Mouse (Mus musculus) kidney, adult 2 months (tissue): Measurements from ENCODE around the gene Tmem218. TPM values are rescaled to one million over a fixed set of nuclear protein-coding genes. Genes with fewer than 3 reads are reported as not detected.

Experiments
- DNase-seq: peaks from one replicate; pipeline ENCODE4 v3.0.0; 2021
- H3K27ac ChIP-seq: fragments of 200-500 bp; 2 replicates; pipeline ENCODE4 v1.5.1; 2012; ENCODE audit warnings: low read depth, low read length, control low read depth, inconsistent platforms; ENCODE audit not compliant: insufficient read depth
- H3K27me3 ChIP-seq: fragments of 200-500 bp; replicated peaks from 2 replicates; pipeline ENCODE4 v1.6.1; 2012; ENCODE audit warnings: mild to moderate bottlenecking, moderate library complexity, low read length, inconsistent platforms; ENCODE audit not compliant: control insufficient read depth, insufficient read depth
- H3K36me3 ChIP-seq: fragments of 200-500 bp; 2 replicates; pipeline ENCODE4 v1.6.1; 2012; ENCODE audit warnings: mild to moderate bottlenecking, moderate library complexity, low read length, inconsistent platforms; ENCODE audit not compliant: control insufficient read depth, insufficient read depth
- H3K4me1 ChIP-seq: fragments of 200-500 bp; 2 replicates; pipeline ENCODE4 v1.6.1; 2011; ENCODE audit warnings: low read length; ENCODE audit not compliant: control insufficient read depth, insufficient read depth
- H3K4me3 ChIP-seq: fragments of 200-500 bp; 2 replicates; pipeline ENCODE4 v1.5.1; 2011; ENCODE audit warnings: mild to moderate bottlenecking, low read depth, low read length, control low read depth; ENCODE audit not compliant: insufficient read depth
- CTCF ChIP-seq: fragments of 200-500 bp; conservative IDR thresholded peaks from 2 replicates; pipeline ENCODE4 v1.5.1; 2011; ENCODE audit warnings: low read depth, mild to moderate bottlenecking, control low read depth, low read length, moderate library complexity, mixed read lengths; ENCODE audit not compliant: insufficient read depth, insufficient read length
- POLR2A ChIP-seq: fragments of 200-500 bp; IDR thresholded peaks from one replicate; pipeline ENCODE4 v1.6.1; 2011; ENCODE audit warnings: low read depth, low read length, control low read depth
- WGBS: fragments of 180-500 bp; shearing (Covaris S2); methylation state at CpG from one replicate; pipeline ENCODE4 v1.1.7; 2018; 5-methylcytosine and 5-hydroxymethylcytosine counted together
- polyA plus RNA-seq: library from polyadenylated mRNA; depleted of rRNA; stranded (reverse); fragments of >200 nt; gene quantifications from 2 replicates; pipeline ENCODE4 v1.2.3, GENCODE M21; 2012; rRNA removed

Gene Tmem218
- polyA plus RNA-seq, 1 experiment: 4.2 TPM

- no peaks in the 10 kb centered on the region for H3K4me1 ChIP-seq
- no peak overlapping the region for H3K4me3 ChIP-seq
- no peak for DNase-seq
- WGBS: 58% methylated on average over 3 of the region's 3 CpGs
- H3K27me3 ChIP-seq: no peaks in the 10 kb centered on the region
- no peak overlapping the region for H3K27ac ChIP-seq
- TF ChIP-seq CTCF: no peak
- no peaks in the 10 kb centered on the region for H3K36me3 ChIP-seq
Observed at GRCm38 (mm10) chr9:37248381-37248906, 40.4 kb downstream of the Tmem218 start.

- no peak overlapping the region for H3K27ac ChIP-seq
- no peaks in the 10 kb centered on the region for H3K36me3 ChIP-seq
- no peak for DNase-seq
- peaks cover 5% of the 10 kb centered on the region for H3K4me1 ChIP-seq
- TF ChIP-seq CTCF: no peak
- TF ChIP-seq POLR2A: no peak
- no peak overlapping the region for H3K4me3 ChIP-seq
- H3K27me3 ChIP-seq: no peaks in the 10 kb centered on the region
- whole genome bisulfite sequencing: 86% methylated on average over 3 of the region's 3 CpGs
Observed at GRCm38 (mm10) chr9:37249976-37250375, 42.0 kb downstream of the Tmem218 start.

GRCm38 (mm10) chr9:37250631-37251030 is 42.6 kb downstream of the Tmem218 start:
- no peaks in the 10 kb centered on the region for H3K36me3 ChIP-seq

GRCm38 (mm10) chr9:37254531-37255110 is 46.6 kb downstream of the Tmem218 start:
- Histone ChIP-seq H3K36me3 (no peaks in the 10 kb centered on the region), H3K27me3 (no peaks in the 10 kb centered on the region), H3K27ac (no peak overlapping the region), H3K4me3 (no peak overlapping the region), H3K4me1 (peaks cover 5% of the 10 kb centered on the region)
- TF ChIP-seq POLR2A (no peak), CTCF (no peak)
- DNase-seq: no peak
- WGBS: 26% methylated on average over 6 of the region's 6 CpGs

More at GRCm38 (mm10) chr9:37250631-37251030, 42.6 kb downstream of the Tmem218 start:
- no peak overlapping the region for H3K27ac ChIP-seq
- no peak for TF ChIP-seq POLR2A
- no peak for TF ChIP-seq CTCF
- no peak overlapping the region for H3K4me3 ChIP-seq
- H3K27me3 ChIP-seq: no peaks in the 10 kb centered on the region
- peaks cover 5% of the 10 kb centered on the region for H3K4me1 ChIP-seq
- WGBS: 82% methylated on average over 6 of the region's 6 CpGs
- DNase-seq: no peak

- Histone ChIP-seq H3K4me3 (peak within 1 kb of the TSS; percentile 47), H3K27me3 (no peaks in the 10 kb centered on the region), H3K4me1 (peaks cover 5% of the 10 kb centered on the region), H3K36me3 (no peaks in the 10 kb centered on the region), H3K27ac (no peak within 1 kb of the TSS)
- 2% methylated on average over 38 of the region's 38 CpGs for WGBS
- DNase-seq: peak; percentile 78
- TF ChIP-seq CTCF (no peak), POLR2A (no peak)
Observed at GRCm38 (mm10) chr9:37255149-37255888, 47.3 kb downstream of the Tmem218 start, which contains the start of gene Slc37a2. Gene Slc37a2, minus strand, starts transcription at chr9:37255738.

GRCm38 (mm10) chr9:37255889-37256225 is 47.8 kb downstream of the Tmem218 start:
- H3K4me1 ChIP-seq: peaks cover 5% of the 10 kb centered on the region
- WGBS: 16% methylated on average over 7 of the region's 7 CpGs
- no peaks in the 10 kb centered on the region for H3K27me3 ChIP-seq
- DNase-seq: peak; percentile 57
- peak overlapping the region; percentile 47 for H3K4me3 ChIP-seq
- TF ChIP-seq CTCF (peak; percentile 69), POLR2A (no peak)
- no peaks in the 10 kb centered on the region for H3K36me3 ChIP-seq
- H3K27ac ChIP-seq: no peak overlapping the region

- no peak for DNase-seq
- WGBS: 92% methylated on average over 2 of the region's 2 CpGs
- no peak for TF ChIP-seq CTCF
- no peak for TF ChIP-seq POLR2A
- no peaks in the 10 kb centered on the region for H3K4me1 ChIP-seq
- H3K36me3 ChIP-seq: no peaks in the 10 kb centered on the region
- no peaks in the 10 kb centered on the region for H3K27me3 ChIP-seq
- H3K4me3 ChIP-seq: no peak overlapping the region
- H3K27ac ChIP-seq: no peak overlapping the region
Observed at GRCm38 (mm10) chr9:37266622-37267021, 58.6 kb downstream of the Tmem218 start.

Other genes starting within 250 kb of the Tmem218 start
- gene Pknox2, start 60.8 kb upstream of the Tmem218 start, polyA plus RNA-seq: 7.1 and 8.2 TPM in 2 replicates
- 2.5 and 2.6 TPM in 2 replicates for gene Slc37a2, start 47.5 kb downstream of the Tmem218 start, polyA plus RNA-seq
- 0.64 TPM in 2 replicates for gene Ccdc15, start 140.2 kb downstream of the Tmem218 start, polyA plus RNA-seq
- 0.03 and 0.09 TPM in 2 replicates for gene Hepacam, start 159.1 kb downstream of the Tmem218 start, polyA plus RNA-seq
- 25.4 and 27.6 TPM in 2 replicates for gene Robo4, start 193.7 kb downstream of the Tmem218 start, polyA plus RNA-seq
- gene Robo3, start 225.0 kb downstream of the Tmem218 start, polyA plus RNA-seq: 14.4 and 18.7 TPM in 2 replicates